Mouse (Mus musculus) heart, adult 2 months (tissue): ENCODE results near the gene Slc4a5. TPM values are rescaled to one million over a fixed set of nuclear protein-coding genes. Genes with fewer than 3 reads are reported as not detected.

Experiments used
- DNase-seq, 2 experiments: peaks; one replicate each; pipeline ENCODE4 v3.0.0; 2021
- H3K27ac ChIP-seq: fragments of 200-600 bp; 2 replicates; pipeline ENCODE4 v1.8.1; 2022
- H3K27me3 ChIP-seq: fragments of 200-500 bp; 2 replicates; pipeline ENCODE4 v1.6.1; 2012; ENCODE audit warnings: mild to moderate bottlenecking, low read length, inconsistent platforms, mixed read lengths; ENCODE audit not compliant: control insufficient read depth, insufficient read depth
- H3K36me3 ChIP-seq: fragments of 200-500 bp; 2 replicates; pipeline ENCODE4 v1.6.1; 2012; ENCODE audit warnings: low read length, inconsistent platforms; ENCODE audit not compliant: control insufficient read depth, insufficient read depth
- H3K4me1 ChIP-seq: fragments of 200-500 bp; 2 replicates; pipeline ENCODE4 v1.6.1; 2011; ENCODE audit warnings: low read length; ENCODE audit not compliant: control insufficient read depth, insufficient read depth
- H3K4me3 ChIP-seq: fragments of 200-600 bp; 2 replicates; pipeline ENCODE4 v1.8.1; 2022
- H3K79me2 ChIP-seq: fragments of 200-500 bp; replicated peaks from 2 replicates; pipeline ENCODE4 v1.6.1; 2012; ENCODE audit warnings: mild to moderate bottlenecking, inconsistent platforms, low read length, moderate library complexity, mixed read lengths; ENCODE audit not compliant: control insufficient read depth, insufficient read depth
- H3K9ac ChIP-seq: fragments of 200-500 bp; 2 replicates; pipeline ENCODE4 v1.6.1; 2012; ENCODE audit warnings: low read depth, mild to moderate bottlenecking, control low read depth, inconsistent platforms, low read length, mixed read lengths
- CTCF ChIP-seq: fragments of 200-600 bp; IDR thresholded peaks from 2 replicates; pipeline ENCODE4 v1.8.1; 2022; ENCODE audit warnings: antibody characterized with exemption, mild to moderate bottlenecking, moderate library complexity
- EP300 ChIP-seq: fragments of 200-500 bp; IDR thresholded peaks from 2 replicates; pipeline ENCODE4 v1.6.1; 2011; ENCODE audit warnings: low read depth, low read length, control low read depth; ENCODE audit not compliant: insufficient read depth
- POLR2A ChIP-seq: fragments of 200-500 bp; IDR thresholded peaks from 2 replicates; pipeline ENCODE4 v1.6.1; 2011; ENCODE audit warnings: mild to moderate bottlenecking, low read depth, low read length, control low read depth; ENCODE audit not compliant: insufficient read depth
- WGBS: fragments of 180-500 bp; shearing (Covaris S2); methylation state at CpG from one replicate; pipeline ENCODE4 v1.1.7; 2018; 5-methylcytosine and 5-hydroxymethylcytosine counted together
- intact Hi-C: fragments of 180-260 bp; cut with DNase I; formaldehyde crosslinking; loops from one replicate; pipeline ENCODE4 v1.15.1; 2025
- polyA plus RNA-seq: library from polyadenylated mRNA; depleted of rRNA; stranded (reverse); fragments of >200 nt; gene quantifications from 2 replicates; pipeline ENCODE4 v1.2.3, GENCODE M21; 2012
- total RNA-seq, 2 experiments: library from RNA; stranded (reverse); gene quantifications; 2 replicates each; pipeline ENCODE4 v1.2.3; 2021

The Slc4a5 gene
- total and polyA plus RNA-seq, 3 experiments, result 0.61 TPM; not detected in 2

GRCm38 (mm10) chr6:83300447-83301229 is 81.0 kb downstream of the Slc4a5 start:
- no peak for TF ChIP-seq EP300
- no peak for TF ChIP-seq POLR2A
- TF ChIP-seq CTCF, result no peak
- no peaks in the 10 kb centered on the region for H3K79me2 ChIP-seq
- H3K36me3 ChIP-seq, result no peaks in the 10 kb centered on the region
- intact Hi-C loops, result no loop called here
- peaks cover 2% of the 10 kb centered on the region; the same call in 1 of the 2 replicates for H3K4me1 ChIP-seq
- no peak for DNase-seq
- no peaks in the 10 kb centered on the region for H3K27me3 ChIP-seq
- H3K9ac ChIP-seq, result no peak overlapping the region
- H3K4me3 ChIP-seq, result no peak overlapping the region
- 48% methylated on average over 7 of the region's 7 CpGs for WGBS
- H3K27ac ChIP-seq, result no peak overlapping the region

- Histone ChIP-seq H3K36me3 (no peaks in the 10 kb centered on the region), H3K27ac (no peak overlapping the region), H3K4me3 (no peak overlapping the region), H3K9ac (no peak overlapping the region), H3K27me3 (no peaks in the 10 kb centered on the region), H3K79me2 (no peaks in the 10 kb centered on the region), H3K4me1 (peaks cover 2% of the 10 kb centered on the region; the same call in 1 of the 2 replicates)
- 82% methylated on average over 2 of the region's 2 CpGs for WGBS
- no peak for DNase-seq
- intact Hi-C loops, result no loop called here
- no peak for TF ChIP-seq CTCF
- no peak for TF ChIP-seq POLR2A
- TF ChIP-seq EP300, result no peak
These were observed 81.7 kb downstream of the Slc4a5 start for GRCm38 (mm10) chr6:83301294-83301693.

- H3K79me2 ChIP-seq, result no peaks in the 10 kb centered on the region
- no peak overlapping the region for H3K9ac ChIP-seq
- H3K27me3 ChIP-seq, result no peaks in the 10 kb centered on the region
- 57% methylated on average over 5 of the region's 5 CpGs for WGBS
- peaks cover 2% of the 10 kb centered on the region; the same call in 1 of the 2 replicates for H3K4me1 ChIP-seq
- no peak overlapping the region for H3K27ac ChIP-seq
- no peaks in the 10 kb centered on the region for H3K36me3 ChIP-seq
- TF ChIP-seq EP300 (no peak), CTCF (no peak), POLR2A (no peak)
- intact Hi-C loops, result no loop called here
- DNase-seq, result peak in 1 of 2 experiments; percentile 17
- H3K4me3 ChIP-seq, result no peak overlapping the region
These were observed 82.6 kb downstream of the Slc4a5 start for GRCm38 (mm10) chr6:83302264-83302663.

GRCm38 (mm10) chr6:83309017-83309416 is 89.4 kb downstream of the Slc4a5 start:
- no peak for DNase-seq
- intact Hi-C loops, result no loop called here
- Histone ChIP-seq H3K9ac (no peak overlapping the region), H3K79me2 (no peaks in the 10 kb centered on the region), H3K4me3 (no peak overlapping the region), H3K27me3 (no peaks in the 10 kb centered on the region), H3K4me1 (no peaks in the 10 kb centered on the region), H3K27ac (no peak overlapping the region), H3K36me3 (no peaks in the 10 kb centered on the region)
- TF ChIP-seq POLR2A, result no peak
- peak; percentile 16; the same call in 1 of the 2 replicates for TF ChIP-seq CTCF
- WGBS, result 93% methylated on average over 7 of the region's 7 CpGs

GRCm38 (mm10) chr6:83311206-83311605 is 91.6 kb downstream of the Slc4a5 start:
- 90% methylated on average over 11 of the region's 11 CpGs for WGBS
- Histone ChIP-seq H3K9ac (no peak overlapping the region), H3K27ac (no peak overlapping the region), H3K27me3 (no peaks in the 10 kb centered on the region), H3K4me3 (no peak overlapping the region), H3K4me1 (no peaks in the 10 kb centered on the region), H3K36me3 (no peaks in the 10 kb centered on the region), H3K79me2 (no peaks in the 10 kb centered on the region)
- DNase-seq, result no peak
- TF ChIP-seq EP300 (no peak), CTCF (no peak), POLR2A (no peak)
- intact Hi-C loops, result no loop called here

- 77% methylated on average over 7 of the region's 7 CpGs for WGBS
- Histone ChIP-seq H3K36me3 (no peaks in the 10 kb centered on the region), H3K79me2 (no peaks in the 10 kb centered on the region), H3K27ac (no peak overlapping the region), H3K4me1 (no peaks in the 10 kb centered on the region; the same call in 1 of the 2 replicates), H3K4me3 (no peak overlapping the region), H3K9ac (no peak overlapping the region), H3K27me3 (no peaks in the 10 kb centered on the region)
- no peak for DNase-seq
- intact Hi-C loops, result no loop called here
- no peak for TF ChIP-seq EP300
- TF ChIP-seq CTCF, result no peak
- no peak for TF ChIP-seq POLR2A
These were observed 92.4 kb downstream of the Slc4a5 start for GRCm38 (mm10) chr6:83312021-83312420.
